Mouse (Mus musculus) MEL (cell line): Measurements from ENCODE around the gene Naa80.

ENCODE experiments used
- BHLHE40 ChIP-seq: IDR thresholded peaks from 2 replicates; pipeline ENCODE4 v1.6.1; 2012; ENCODE audit warnings: low read depth, mild to moderate bottlenecking, inconsistent platforms, low read length, improper control_type of control experiment, borderline replicate concordance
- CTCF ChIP-seq, 3 experiments: IDR thresholded peaks in 2 of 3; conservative IDR thresholded peaks in 1 of 3; 2 replicates each; pipeline ENCODE4 v1.5.1; 2011 to 2012; ENCODE audit warnings: low read length in 3 of 3, low read depth in 2 of 3, mild to moderate bottlenecking in 2 of 3, improper control_type of control experiment in 1 of 3, inconsistent platforms in 1 of 3, mixed read lengths in 1 of 3, moderate library complexity in 1 of 3; ENCODE audit not compliant: control insufficient read depth in 1 of 3, insufficient read depth in 1 of 3, poor library complexity in 1 of 3, severe bottlenecking in 1 of 3
- EP300 ChIP-seq, 2 experiments: IDR thresholded peaks; 2 replicates each; pipeline ENCODE4 v1.6.1; 2011; ENCODE audit warnings: improper control_type of control experiment in 2 of 2, low read length in 2 of 2, low read depth in 1 of 2, mild to moderate bottlenecking in 1 of 2
- ETS1 ChIP-seq: IDR thresholded peaks from 2 replicates; pipeline ENCODE4 v1.6.1; 2012; ENCODE audit warnings: low read depth, mild to moderate bottlenecking, inconsistent platforms, low read length, improper control_type of control experiment, moderate library complexity
- GABPA ChIP-seq: IDR thresholded peaks from 2 replicates; pipeline ENCODE4 v1.6.1; 2012; ENCODE audit warnings: low read depth, mild to moderate bottlenecking, inconsistent platforms, low read length, improper control_type of control experiment, moderate library complexity
- GATA1 ChIP-seq: IDR thresholded peaks from 2 replicates; pipeline ENCODE4 v1.6.1; 2011; ENCODE audit warnings: low read depth, low read length, improper control_type of control experiment
- MEF2A ChIP-seq: IDR thresholded peaks from 2 replicates; pipeline ENCODE4 v1.6.1; 2014; ENCODE audit warnings: low read depth, mild to moderate bottlenecking, inconsistent platforms, low read length, improper control_type of control experiment; ENCODE audit not compliant: poor library complexity, insufficient replicate concordance, severe bottlenecking; ENCODE audit errors: extremely low read depth
- NELFE ChIP-seq: IDR thresholded peaks from 2 replicates; pipeline ENCODE4 v1.6.1; 2011; ENCODE audit warnings: low read depth, low read length, improper control_type of control experiment
- SIN3A ChIP-seq: IDR thresholded peaks from 2 replicates; pipeline ENCODE4 v1.6.1; 2012; ENCODE audit warnings: low read length, improper control_type of control experiment, inconsistent platforms
- SMC3 ChIP-seq: IDR thresholded peaks from 2 replicates; pipeline ENCODE4 v1.6.1; 2011; ENCODE audit warnings: low read depth, low read length, improper control_type of control experiment
- TAL1 ChIP-seq: IDR thresholded peaks from 2 replicates; pipeline ENCODE4 v1.6.1; 2012; ENCODE audit warnings: mild to moderate bottlenecking, inconsistent platforms, low read length, moderate library complexity, mixed read lengths
- TCF12 ChIP-seq: IDR thresholded peaks from 2 replicates; pipeline ENCODE4 v1.6.1; 2014; ENCODE audit warnings: low read depth, mild to moderate bottlenecking, inconsistent platforms, low read length, improper control_type of control experiment, moderate library complexity
- USF2 ChIP-seq, 2 experiments: IDR thresholded peaks; 2 replicates each; pipeline ENCODE4 v1.6.1; 2011 to 2012; ENCODE audit warnings: improper control_type of control experiment in 2 of 2, low read length in 2 of 2, borderline replicate concordance in 1 of 2, inconsistent platforms in 1 of 2, low read depth in 1 of 2, mild to moderate bottlenecking in 1 of 2; ENCODE audit not compliant: insufficient read depth in 1 of 2
- ZMIZ1 ChIP-seq: IDR thresholded peaks from 2 replicates; pipeline ENCODE4 v1.6.1; 2012; ENCODE audit warnings: low read depth, mild to moderate bottlenecking, inconsistent platforms, low read length, improper control_type of control experiment, moderate library complexity

GRCm38 (mm10) chr9:107544729-107545128 is 34.0 kb upstream of the Naa80 start:
- TF ChIP-seq CTCF (IDR thresholded peaks at IDR 0.05 in 2 of 3, conservative IDR thresholded peaks at IDR 0.05 in 1 of 3; ENCODE audit: control insufficient read depth in 1 of 3, insufficient read depth in 1 of 3, low read depth in 2 of 3, low read length in 3 of 3, poor library complexity in 1 of 3, severe bottlenecking in 1 of 3) (no peak), EP300 (IDR thresholded peaks at IDR 0.05; ENCODE audit: low read depth in 1 of 2, low read length in 2 of 2) (no peak), ETS1 (no peak), ZMIZ1 (no peak), GABPA (no peak), MEF2A (no peak), TAL1 (no peak), GATA1 (no peak), SMC3 (no peak), TCF12 (no peak), BHLHE40 (no peak), SIN3A (no peak), NELFE (no peak), USF2 (IDR thresholded peaks at IDR 0.05; ENCODE audit: borderline replicate concordance in 1 of 2, insufficient read depth in 1 of 2, low read depth in 1 of 2, low read length in 2 of 2) (no peak)
